In the genomic region with DNA sequence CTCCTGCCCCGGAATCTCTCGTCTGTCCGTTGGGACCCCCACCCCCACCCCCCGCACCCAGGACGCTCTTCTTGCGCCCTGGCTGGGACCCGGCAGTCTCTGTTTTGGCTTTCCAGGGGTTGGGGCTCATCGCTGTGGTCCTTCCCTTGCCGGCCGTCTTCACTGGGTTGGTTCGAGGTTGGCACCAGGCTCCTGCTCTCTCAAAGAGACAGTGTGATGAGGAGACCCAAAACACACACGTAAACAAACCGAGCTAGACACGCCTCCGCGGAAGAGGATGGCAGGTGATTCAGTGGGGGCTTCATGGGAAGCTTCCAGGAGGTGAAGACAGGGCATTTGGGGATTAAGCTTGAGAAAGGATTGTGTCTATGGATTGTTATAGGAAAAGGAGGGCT, we compare ENCODE assay signal across 8 mouse cellular contexts. TPM values are rescaled to one million over a fixed set of nuclear protein-coding genes. Genes with fewer than 3 reads are reported as not detected.
A peak's percentile ranks its signal among the peaks of the same experiment; 100 is the strongest.
DNase-seq lines count a peak whose midpoint lies in the region; ATAC-seq and TF ChIP-seq lines count a peak whose summit lies in the region.

No protein-coding gene starts in this region.

- ATAC-seq in kidney, embryonic 16.5 days (ENCODE audit: low FRiP score, low TSS enrichment), result no peak; the same call in 1 of the 2 replicates
- peak; percentile 52 for ATAC-seq in hindbrain, embryonic 13.5 days (ENCODE audit: low FRiP score)
- peak; percentile 48 for ATAC-seq in midbrain, embryonic 15.5 days (replicated peaks)

- TF ChIP-seq POLR2A in cortical plate, adult 2 months (IDR thresholded peaks at IDR 0.05; ENCODE audit: extremely low read depth, insufficient read depth, low read length), result no peak

- H3K4me3 ChIP-seq in kidney, embryonic 16.5 days (ENCODE audit: low read length), result peak overlapping the region; percentile 55
- peak overlapping the region; percentile 53 for H3K4me3 ChIP-seq in cortical plate, adult 2 months (ENCODE audit: insufficient read depth, low read length)
- peak overlapping the region; percentile 80 for H3K4me3 ChIP-seq in hindbrain, embryonic 13.5 days
- peak overlapping the region; percentile 96 for H3K4me3 ChIP-seq in midbrain, embryonic 15.5 days

- no peak overlapping the region for H3K27ac ChIP-seq in kidney, embryonic 16.5 days (ENCODE audit: low read length)
- no peak overlapping the region for H3K27ac ChIP-seq in cortical plate, adult 2 months (ENCODE audit: insufficient read depth, low read length)
- peak overlapping the region; percentile 79 for H3K27ac ChIP-seq in hindbrain, embryonic 13.5 days
- H3K27ac ChIP-seq in midbrain, embryonic 15.5 days, result peak overlapping the region; percentile 86

- peaks cover 10% of the 10 kb centered on the region for H3K4me1 ChIP-seq in kidney, embryonic 16.5 days (ENCODE audit: insufficient read depth, low read length)
- peaks cover 1% of the 10 kb centered on the region; the same call in 1 of the 2 replicates for H3K4me1 ChIP-seq in cortical plate, adult 2 months (ENCODE audit: control insufficient read depth, insufficient read depth, low read length)
- H3K4me1 ChIP-seq in hindbrain, embryonic 13.5 days (replicated peaks), result peaks cover 26% of the 10 kb centered on the region
- peaks cover 22% of the 10 kb centered on the region for H3K4me1 ChIP-seq in midbrain, embryonic 15.5 days

- 0 out of 2 replicates have a peak, but pooled peaks cover 6% of the 10 kb centered on the region for H3K9me3 ChIP-seq in kidney, embryonic 16.5 days (ENCODE audit: low read length)
- H3K9me3 ChIP-seq in hindbrain, embryonic 13.5 days, result peaks cover 5% of the 10 kb centered on the region; the same call in 1 of the 2 replicates
- H3K9me3 ChIP-seq in midbrain, embryonic 15.5 days, result no peaks in the 10 kb centered on the region

- peak overlapping the region; percentile 57 for H3K9ac ChIP-seq in kidney, embryonic 16.5 days (replicated peaks; ENCODE audit: low read length)
- peak overlapping the region; percentile 88 for H3K9ac ChIP-seq in hindbrain, embryonic 13.5 days
- peak overlapping the region; percentile 87 for H3K9ac ChIP-seq in midbrain, embryonic 15.5 days

- no peaks in the 10 kb centered on the region; the same call in 1 of the 2 replicates for H3K27me3 ChIP-seq in kidney, embryonic 16.5 days (ENCODE audit: insufficient read depth, low read length)
- H3K27me3 ChIP-seq in hindbrain, embryonic 13.5 days, result 0 out of 2 replicates have a peak, but pooled peaks cover 6% of the 10 kb centered on the region
- no peaks in the 10 kb centered on the region for H3K27me3 ChIP-seq in midbrain, embryonic 15.5 days (replicated peaks)

- H3K4me2 ChIP-seq in kidney, embryonic 16.5 days (replicated peaks; ENCODE audit: low read depth, low read length), result peak overlapping the region; percentile 77
- peak overlapping the region; percentile 75 for H3K4me2 ChIP-seq in hindbrain, embryonic 13.5 days
- peak overlapping the region; percentile 80 for H3K4me2 ChIP-seq in midbrain, embryonic 15.5 days

- DNase-seq in kidney, postnatal 25 days, result no peak
- no peak for DNase-seq in gastrocnemius, postnatal 36 days
- no peak for DNase-seq in c-Kit-positive CD71-positive TER-119-positive erythroid progenitor cells, embryonic 14.5 days (ENCODE audit: low spot score)
- no peak for DNase-seq in spleen, adult 12 weeks (ENCODE audit: low spot score)

- WGBS in kidney, embryonic 16.5 days, result 4% methylated on average over 16 of the region's 16 CpGs
- WGBS in hindbrain, embryonic 13.5 days, result 3% methylated on average over 16 of the region's 16 CpGs
- whole genome bisulfite sequencing in midbrain, embryonic 15.5 days, result under 1% methylated on average over 16 of the region's 16 CpGs

- intact Hi-C loops in gastrocnemius, postnatal 36 days (cut with DNase I), result no loop called here

- H3K36me3 ChIP-seq in kidney, embryonic 16.5 days (ENCODE audit: insufficient read depth, low read length), result no peaks in the 10 kb centered on the region
- H3K36me3 ChIP-seq in hindbrain, embryonic 13.5 days, result no peaks in the 10 kb centered on the region
- H3K36me3 ChIP-seq in midbrain, embryonic 15.5 days (replicated peaks), result no peaks in the 10 kb centered on the region

- no peak for TF ChIP-seq CTCF in cortical plate, adult 2 months (IDR thresholded peaks at IDR 0.05; ENCODE audit: extremely low read depth, insufficient read depth, low read length)

RNA-seq across cellular contexts. Expression of a gene that starts 1.7 kb away (rescaled TPM):
- polyA plus RNA-seq in kidney, embryonic 16.5 days (2015; fragmentation: Nextera tagmentation; extraction: Ambion mirVana), result 11.9 and 12.1 TPM in 2 replicates
- 55.8 and 62.6 TPM in 2 replicates for polyA plus RNA-seq in cortical plate, adult 2 months (2012; rRNA removed)
- polyA plus RNA-seq in hindbrain, embryonic 13.5 days (2015; fragmentation: Nextera tagmentation; extraction: Ambion mirVana), result 53.4 and 56.7 TPM in 2 replicates
- polyA plus RNA-seq in midbrain, embryonic 15.5 days (2015; fragmentation: Nextera tagmentation; extraction: Ambion mirVana), result 73.9 and 75.1 TPM in 2 replicates
- total RNA-seq in gastrocnemius, postnatal 36 days (2021), result under 1 TPM; 0.54 to 0.71 TPM

Comparison
In these comparisons a context has a peak if more than half of its experiments do, and no peak if none do; other contexts are left out.
1. H3K27ac ChIP-seq: peak in hindbrain, embryonic 13.5 days (single experiment) and midbrain, embryonic 15.5 days (single experiment); none in kidney, embryonic 16.5 days (single experiment) and cortical plate, adult 2 months (single experiment).
2. Peak in every context shown above with its lines, with median percentiles within 50 percentile points of each other: H3K4me2 ChIP-seq, H3K4me3 ChIP-seq and H3K9ac ChIP-seq.